Mouse (Mus musculus) left cerebral cortex, postnatal 4 days (tissue): ENCODE measurements around the gene Oas1g. TPM values are rescaled to one million over a fixed set of nuclear protein-coding genes. Genes with fewer than 3 reads are reported as not detected.
A peak's percentile ranks its signal among the peaks of the same experiment; 100 is the strongest.
"Not testable (repeated sequence)": the region's sequence is repeated elsewhere in the genome, so short reads cannot be mapped to it uniquely, and the experiment has no call there.

ENCODE experiments used
- DNase-seq: peaks from one replicate; pipeline ENCODE4 v3.0.0-alpha.2; 2022
- intact Hi-C: fragments of 180-260 bp; cut with DNase I; formaldehyde crosslinking; loops from one replicate; pipeline ENCODE4 v1.15.1; 2025
- total RNA-seq, 2 experiments: library from RNA; stranded (reverse); gene quantifications; 2 replicates each; pipeline ENCODE4 v1.2.3; 2021

Oas1g gene
- total RNA-seq, 2 experiments from 2014 or later, result not detected

DNA sequence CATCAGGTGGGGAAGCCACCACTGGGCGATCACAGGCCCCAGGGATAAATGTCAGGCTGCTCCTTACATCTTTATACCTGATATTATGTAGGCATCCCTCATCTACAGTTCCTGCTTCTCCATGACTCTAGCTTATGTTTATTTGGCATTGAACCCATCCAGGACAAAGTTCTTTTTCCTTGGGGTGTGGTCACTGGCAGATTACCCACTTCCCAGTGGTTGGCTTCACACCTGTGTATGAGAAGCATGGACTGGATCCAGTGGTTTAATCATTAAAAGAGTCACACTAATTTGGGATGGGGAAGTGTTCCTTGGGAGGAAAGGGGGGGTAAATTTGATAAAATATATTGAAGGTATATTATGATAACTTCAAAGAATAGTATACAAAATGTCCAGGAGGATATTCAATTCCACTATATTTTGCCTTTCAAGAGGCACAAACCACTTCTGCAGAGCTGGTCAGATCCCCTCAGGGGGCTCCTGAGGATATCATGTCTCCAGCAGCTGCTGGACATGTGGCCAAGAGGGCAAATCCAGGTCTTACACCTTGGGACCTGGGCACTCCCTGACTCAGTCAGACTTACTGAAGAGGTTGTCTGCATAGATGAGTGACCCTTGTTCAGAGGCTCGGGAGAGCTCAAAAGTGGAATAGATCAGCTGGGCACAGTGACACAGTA, 4.3 kb upstream of the Oas1g start:
- intact Hi-C loops, DNase-seq: not testable (repeated sequence)

DNA sequence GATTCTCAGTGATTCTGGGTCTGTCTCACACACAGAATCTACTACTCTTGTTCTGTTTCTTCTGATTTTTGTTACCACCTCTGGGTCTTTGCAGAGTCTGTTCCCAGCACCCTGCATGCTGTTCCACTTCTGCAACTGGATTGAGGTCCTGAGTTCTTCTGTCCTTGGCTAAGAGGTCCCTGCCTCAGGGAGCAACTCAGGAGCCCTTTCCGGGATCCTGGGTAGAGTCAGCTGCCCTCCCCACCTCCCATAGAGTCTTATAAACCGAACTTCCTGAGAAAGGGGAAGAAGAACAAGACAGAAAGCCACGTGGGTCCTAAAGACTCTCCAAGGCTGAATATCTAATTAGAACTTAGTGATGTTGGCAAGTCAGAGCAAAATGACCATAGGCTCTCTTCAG, 3.6 kb upstream of the Oas1g start:
- intact Hi-C loops, result no loop called here
- DNase-seq, result no peak

DNA sequence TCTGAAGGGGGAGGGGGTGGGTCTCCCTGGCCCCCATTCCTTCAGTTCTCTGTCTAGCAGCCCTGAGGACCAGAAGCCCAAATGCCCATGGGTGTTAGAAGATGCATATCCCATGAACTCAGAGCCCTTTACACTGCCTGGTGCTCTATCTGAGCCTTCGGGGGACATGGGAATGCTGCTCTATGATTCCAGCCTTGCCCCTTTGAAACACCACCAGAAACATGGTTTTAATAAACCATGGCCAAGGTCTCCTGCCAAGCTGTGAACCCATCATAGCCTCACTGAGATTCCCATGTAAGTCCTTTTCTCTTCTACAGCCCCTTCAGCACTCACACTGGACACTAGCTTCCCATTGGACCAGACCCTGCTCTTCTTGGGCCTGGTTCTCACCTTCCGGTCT, 2.6 kb upstream of the Oas1g start:
- DNase-seq, result no peak
- intact Hi-C loops, result no loop called here

DNA sequence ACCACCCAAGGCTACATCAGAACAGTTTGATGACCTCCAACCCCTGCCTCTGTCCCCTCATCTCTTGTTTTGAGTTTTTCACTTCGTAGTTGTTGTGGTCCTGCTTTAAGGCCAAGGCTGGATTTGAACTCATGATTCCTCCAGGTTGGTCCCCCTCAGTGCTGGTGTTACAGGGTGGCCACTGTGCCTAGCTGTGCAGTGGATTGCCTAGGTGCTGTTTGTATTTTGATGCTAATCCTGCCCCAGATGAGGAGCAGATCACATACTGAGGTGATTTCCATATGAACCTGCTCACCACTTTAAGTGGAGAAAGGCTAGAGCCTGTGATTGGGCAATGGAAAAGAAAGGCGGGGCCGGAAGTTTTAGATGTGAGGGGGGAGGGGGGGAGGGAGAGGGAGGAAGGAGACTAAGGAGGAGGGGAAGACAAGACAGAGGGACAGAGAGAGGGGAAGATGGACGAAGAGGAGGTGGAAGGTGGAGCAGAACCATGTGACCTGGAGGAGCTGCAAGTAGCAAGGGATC, 942 bp upstream of the Oas1g start:
- DNase-seq, intact Hi-C loops: not testable (repeated sequence)

DNA sequence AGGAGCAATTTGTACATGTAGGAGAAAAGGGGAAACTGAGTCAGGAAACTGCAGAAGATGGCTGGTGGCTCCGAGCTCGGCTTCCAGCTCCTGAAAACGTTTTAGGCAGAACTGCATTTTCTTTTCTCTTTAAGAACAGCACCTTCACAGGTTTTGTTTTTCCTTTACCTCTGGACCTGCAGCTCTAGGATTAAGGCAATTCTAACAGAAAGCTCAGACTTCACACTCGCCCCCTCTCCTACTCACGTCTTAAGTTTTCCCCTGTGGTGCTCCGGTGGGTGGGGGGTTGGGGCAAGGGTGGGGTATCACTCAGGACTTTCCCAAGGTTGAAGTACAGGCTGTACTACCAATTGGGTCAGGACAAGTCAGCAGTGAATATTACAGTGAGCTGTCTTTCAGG, 418 bp upstream of the Oas1g start:
- intact Hi-C loops, result no loop called here
- no peak for DNase-seq

DNA sequence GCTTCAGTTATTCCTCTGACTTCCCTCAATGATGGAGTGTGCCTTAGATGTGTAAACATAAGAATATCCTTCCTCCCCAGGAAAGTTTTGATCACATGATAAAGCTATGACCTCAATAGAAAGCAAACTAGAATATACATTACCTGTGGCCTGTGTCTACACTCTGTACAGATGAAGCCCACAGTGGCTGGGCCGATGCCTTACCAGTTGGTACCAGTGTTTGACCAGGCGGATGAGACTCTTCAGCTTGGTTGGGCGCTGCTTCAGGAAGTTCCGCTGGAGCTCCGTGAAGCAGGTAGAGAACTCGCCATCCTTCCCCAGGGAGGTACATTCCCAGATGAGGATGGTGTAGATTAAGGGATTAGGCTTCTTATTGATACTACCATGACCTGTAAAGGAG, 5.7 kb downstream of the Oas1g start:
- intact Hi-C loops, DNase-seq: not testable (repeated sequence)

DNA sequence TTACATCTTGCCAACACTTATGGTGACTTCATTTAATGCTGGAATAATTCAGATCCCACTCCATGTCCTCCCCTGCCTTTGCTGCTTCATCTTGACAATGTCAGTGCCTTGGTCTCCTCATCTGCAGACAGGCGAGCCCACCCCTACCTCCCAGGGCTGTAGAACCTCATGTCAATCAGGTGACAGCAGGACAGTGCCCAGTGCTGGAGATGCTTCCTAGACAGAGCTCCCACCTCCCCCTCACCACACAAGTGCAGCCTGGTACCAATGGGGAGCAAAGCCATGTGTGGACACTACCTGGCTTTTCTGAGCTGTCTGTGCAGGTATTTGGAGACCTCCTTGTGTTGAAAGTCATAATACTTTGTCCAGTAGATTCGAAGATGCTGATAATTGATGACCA, 8.6 kb downstream of the Oas1g start:
- intact Hi-C loops, DNase-seq: not testable (repeated sequence)

DNA sequence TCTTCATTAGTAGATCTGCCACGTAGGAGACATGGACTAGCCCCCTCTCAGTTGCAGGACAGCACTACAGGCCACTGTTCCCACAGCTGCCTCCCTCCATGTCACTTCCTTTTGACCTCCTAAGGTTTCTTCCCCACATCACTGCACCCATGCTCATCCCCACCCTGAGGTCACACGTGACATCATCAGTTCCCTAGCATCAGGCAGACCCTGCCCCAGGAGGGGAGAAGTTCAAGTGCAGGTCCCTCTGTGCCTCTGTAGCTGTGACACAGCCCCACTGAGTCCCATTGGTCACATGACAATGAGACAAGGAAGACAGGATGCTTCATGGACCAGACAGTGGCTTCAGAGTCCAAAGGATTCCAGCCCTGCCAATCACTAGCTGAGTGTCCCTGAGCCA, 10.0 kb downstream of the Oas1g start:
- intact Hi-C loops, DNase-seq: not testable (repeated sequence)

DNA sequence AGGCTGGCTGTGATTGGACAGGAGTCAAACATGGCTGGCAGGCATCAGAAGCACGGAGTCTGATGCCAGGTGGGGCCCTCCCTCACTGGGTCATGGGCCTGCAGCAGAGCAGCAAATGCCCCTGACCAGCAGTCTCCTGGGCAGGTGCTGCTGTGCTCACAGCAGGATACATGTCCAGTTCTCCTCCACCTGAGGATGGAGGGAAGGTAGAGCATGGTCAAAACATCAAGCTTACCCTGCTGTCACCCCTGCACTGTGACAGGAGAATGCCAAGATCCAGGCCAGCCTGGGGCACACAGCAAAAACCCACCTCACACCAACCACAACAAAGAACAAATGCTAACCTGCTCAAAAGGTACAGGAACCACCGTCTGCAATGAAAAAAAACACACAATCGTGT, 10.6 kb downstream of the Oas1g start:
- intact Hi-C loops, DNase-seq: not testable (repeated sequence)

DNA sequence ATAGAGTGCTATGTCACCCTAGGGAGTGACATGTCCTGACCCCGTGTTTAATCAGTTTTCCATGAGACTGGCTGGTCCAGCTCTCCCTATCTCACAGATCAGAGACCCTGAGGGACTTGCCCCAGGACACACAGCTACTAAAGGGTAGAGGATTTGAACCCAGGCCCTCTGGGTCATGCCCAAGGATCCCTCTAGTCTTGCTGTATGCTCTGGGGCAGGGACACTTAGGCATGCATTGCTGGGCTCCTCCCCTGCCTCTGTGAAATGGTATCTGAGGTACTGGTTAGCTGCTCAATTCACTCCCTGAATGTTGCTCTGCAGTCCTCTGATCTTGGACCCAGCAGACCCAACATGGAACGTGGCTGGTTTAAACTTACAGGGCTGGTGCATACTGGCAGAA, 15.9 kb downstream of the Oas1g start:
- intact Hi-C loops, result no loop called here
- no peak for DNase-seq

DNA sequence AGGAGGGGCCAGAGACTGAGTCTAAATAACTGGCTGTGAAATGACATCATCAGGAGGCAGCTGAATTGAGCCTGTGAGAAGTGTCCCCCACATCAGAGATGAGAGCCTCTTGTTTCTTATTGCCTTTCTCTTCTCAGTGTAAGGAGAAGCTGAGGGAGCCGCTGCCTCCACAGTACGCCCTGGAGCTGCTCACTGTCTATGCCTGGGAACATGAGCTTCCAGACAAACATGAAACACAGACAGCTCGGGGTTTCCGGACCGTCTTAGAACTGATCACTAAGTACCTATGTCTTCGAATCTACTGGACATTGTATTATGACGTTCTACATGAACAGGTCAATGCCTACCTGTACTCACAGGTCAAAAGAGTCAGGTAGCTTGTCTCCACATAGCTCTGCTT, 16.6 kb downstream of the Oas1g start:
- no peak for DNase-seq
- intact Hi-C loops, result no loop called here

DNA sequence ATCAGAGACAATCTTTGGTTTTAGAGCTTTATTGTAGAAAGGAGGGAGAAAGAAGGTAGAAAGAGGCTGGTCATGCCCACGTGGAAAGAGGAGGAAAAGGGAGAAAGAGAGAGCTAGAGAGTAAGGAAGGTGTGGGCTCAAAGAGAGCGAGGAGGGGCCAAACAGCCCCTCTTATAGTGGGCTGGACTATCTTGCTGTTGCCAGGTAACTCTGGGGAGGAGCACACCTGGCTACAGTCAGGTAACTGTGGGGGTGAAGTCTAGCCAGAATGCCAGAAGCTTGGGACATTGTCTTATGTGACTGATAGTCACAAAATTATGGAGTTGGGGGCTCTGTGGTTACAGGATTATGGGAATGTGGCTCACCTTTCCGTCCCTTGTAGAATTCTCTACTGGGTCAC, 17.3 kb downstream of the Oas1g start:
- intact Hi-C loops, result no loop called here
- no peak for DNase-seq

DNA sequence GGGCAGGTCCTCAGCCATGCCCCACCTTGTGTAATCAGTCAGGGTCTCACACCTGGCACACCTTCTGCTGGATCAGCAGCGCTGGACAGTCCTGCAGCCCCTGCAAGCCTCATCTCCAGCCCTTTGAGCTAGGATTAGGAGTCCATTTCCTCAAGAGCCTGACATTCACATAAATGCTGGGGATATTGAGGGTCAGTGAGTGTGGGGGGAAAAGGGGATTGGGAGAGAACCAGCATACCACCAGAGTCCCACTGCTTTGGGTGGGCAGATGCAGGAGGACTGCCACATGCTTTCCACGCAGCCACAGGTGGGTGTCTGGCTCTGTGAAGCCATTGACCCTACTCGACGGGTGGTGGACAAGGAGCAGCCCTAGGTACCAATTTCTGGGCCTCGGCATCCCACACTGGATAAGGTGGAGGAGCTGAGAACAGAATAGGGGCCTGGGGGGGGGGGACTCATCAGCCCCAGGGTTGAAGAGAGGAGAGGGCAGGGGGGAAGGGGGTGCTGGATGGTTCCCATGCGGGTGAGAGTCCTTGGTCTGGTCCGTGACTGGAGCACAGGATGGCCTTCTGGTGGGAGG, 17.9 kb downstream of the Oas1g start:
- no peak for DNase-seq
- intact Hi-C loops, result no loop called here

DNA sequence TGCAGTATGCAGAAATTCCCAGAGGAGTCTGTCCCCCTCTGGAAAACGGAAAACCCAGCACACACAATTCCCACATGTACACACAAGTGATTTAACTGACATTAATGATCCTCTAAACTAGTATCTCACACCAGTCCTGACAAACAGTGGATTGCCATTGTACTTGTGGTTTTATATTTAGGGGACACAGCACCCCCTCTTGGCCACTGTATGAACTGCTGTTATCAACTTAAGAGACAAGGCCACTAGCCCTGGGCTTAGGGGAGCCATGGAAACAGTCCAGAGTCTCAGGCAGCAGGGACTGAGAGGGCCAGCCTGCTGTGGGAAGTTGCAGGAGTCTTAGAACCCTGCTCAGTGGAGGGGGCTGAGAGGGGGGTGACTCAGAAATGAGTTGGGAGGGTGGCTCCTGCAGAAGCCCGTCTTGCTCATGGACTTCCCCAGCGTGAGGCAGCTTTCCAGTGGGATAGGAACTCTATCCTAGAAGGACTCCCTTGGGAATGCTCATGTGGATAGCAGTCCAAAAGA, 22.0 kb downstream of the Oas1g start:
- DNase-seq, result no peak
- intact Hi-C loops, result no loop called here

DNA sequence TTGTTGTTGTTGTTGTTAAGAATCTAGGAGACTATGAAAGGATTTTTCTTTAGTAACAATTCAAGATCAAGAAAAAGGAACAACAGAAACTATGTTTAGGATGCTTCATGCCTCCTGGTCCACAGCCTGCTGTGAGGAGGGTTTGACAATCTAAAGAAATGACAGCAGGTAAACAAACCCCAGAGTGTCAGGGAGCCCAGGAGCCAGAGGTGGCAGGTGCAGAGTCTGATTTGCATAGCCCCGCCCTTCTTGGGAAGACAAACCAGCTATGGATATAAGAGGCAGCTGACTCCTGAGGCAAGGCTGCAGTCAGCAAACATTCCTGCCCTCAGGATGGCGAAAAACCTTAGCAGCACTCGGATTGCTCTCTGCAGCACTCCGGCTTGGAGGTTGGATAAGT, 26.3 kb downstream of the Oas1g start, which contains the start of gene Oas1h:
Oas1h (plus strand) TSS at position 301 of the 400 bp plus-strand sequence.
- DNase-seq, result no peak
- intact Hi-C loops, result no loop called here

DNA sequence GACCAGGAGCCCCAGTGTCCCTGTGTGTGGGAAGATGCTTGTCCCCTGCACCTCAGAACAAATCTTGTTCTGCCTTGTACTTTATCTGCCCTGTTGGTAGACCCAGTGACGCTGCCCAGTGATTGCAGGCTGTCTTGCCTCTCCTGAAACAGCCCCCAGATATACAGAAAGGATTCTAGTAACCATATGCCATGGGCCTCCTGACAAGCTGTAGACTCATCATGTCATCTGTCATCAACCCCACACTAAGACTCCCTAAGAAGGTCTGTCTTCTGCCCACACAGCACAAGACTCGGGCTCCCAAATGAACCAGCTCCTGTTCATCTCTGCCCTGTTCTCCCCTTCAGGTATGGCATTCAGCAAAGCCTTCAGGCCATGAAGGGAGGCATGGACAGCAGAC, 28.2 kb downstream of the Oas1g start:
- intact Hi-C loops, result no loop called here
- DNase-seq, result peak; percentile 52

DNA sequence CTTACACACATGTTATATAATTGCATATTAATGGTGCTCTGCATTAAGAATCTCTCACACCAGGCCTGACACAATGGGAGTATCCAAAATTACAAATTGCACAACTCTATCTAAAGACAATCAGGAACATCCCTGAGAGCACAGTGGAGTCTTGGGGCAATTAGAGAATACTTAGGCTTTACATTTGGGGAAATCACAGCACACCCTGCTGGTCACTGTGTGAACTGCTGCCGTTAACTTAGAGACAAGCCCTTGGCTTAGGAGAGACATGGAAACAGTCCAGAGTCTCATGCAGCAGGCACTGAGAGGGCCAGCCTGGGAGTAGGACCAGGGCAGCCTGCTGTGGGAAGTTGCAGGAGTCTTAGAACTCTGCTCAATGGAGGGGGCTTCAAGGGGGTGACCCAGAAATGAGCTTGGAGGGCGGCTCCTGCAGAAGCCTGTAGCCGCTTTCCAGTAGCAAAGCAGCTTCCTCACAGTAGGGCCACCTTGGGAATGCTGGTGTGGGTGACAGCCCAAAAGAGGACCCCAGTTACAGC, 37.7 kb downstream of the Oas1g start:
- intact Hi-C loops, result no loop called here
- DNase-seq, result peak; percentile 48

DNA sequence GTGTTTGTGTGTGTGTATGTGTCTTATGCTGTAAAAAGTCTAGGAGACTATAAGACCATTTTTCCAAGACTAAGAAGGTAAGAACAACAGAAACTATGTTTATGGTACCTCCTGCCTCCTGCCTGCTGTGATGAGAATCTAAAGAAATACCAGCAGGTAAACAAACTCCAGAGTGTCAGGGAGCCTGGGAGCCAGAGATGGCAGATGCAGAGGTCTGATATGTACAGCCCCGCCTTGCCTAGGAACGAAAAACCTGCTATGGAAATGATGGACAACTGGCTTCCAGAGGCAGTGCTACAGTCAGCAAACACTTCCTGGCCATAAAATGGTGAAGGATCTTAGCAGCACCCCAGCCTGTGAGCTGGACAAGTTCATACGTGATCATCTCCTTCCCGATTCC, 40.3 kb downstream of the Oas1g start, which contains the start of gene Oas1f:
Oas1f (plus strand) TSS at position 301 of the 400 bp plus-strand sequence.
- intact Hi-C loops, result no loop called here
- DNase-seq, result no peak

DNA sequence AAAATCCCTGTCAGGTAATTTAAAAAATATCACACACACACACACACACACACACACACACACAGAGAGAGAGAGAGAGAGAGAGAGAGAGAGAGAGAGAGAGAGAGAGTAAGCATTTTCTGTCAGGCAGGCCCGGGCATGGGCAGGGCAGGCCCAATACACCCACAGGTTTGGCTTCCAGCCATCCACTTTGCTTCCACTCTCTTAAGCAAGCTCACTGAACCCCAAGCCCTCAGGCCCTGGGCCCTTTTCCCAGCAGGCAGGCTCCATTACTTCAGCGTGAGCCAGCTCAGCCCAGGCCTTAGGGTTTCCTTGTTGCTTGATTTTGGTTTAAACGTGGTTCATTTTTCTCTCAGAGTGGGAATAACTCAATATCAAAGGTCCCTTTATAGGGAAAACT, 42.7 kb downstream of the Oas1g start:
- intact Hi-C loops, result no loop called here
- DNase-seq, result peak; percentile 61

DNA sequence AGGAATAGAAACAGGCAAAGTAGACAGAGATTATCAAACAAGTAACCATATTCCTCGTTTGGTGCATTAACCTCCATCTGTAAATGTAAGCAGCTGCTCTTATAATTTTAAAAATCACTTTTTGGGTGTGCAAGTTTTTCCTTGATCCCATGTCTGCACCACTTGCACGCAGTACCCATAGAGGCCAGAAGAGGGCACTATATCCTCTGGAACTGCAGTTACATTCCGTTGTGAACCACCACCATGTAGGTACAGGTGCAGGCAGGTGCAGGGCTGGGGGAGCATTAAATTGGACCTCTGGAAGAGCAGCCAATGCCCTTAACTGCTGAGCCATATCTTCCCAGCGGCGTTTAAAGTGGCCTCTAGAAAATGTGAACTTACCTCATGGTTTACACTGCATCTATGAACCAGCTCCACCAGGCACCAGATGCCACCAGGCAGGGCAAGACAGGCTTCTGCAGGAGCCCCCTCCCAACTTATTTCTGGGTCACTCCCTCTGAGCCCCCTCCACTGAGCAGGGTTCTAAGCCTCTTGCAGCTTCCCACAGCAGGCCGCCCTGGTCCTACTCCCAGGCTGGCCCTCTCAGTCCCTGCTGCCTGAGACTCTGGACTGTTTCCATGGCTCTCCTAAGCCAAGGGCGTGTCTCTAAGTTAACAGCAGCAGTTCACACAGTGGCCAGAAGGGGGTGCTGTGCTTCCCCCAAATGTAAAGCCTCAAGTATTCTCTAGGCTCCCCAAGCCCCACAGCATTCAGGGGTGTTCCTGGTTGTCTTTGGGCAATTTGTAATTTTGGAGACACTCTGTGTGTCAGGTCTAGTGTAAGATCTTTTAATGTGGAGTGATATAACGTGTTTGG, 50.5 kb downstream of the Oas1g start:
- DNase-seq, result peak; percentile 62
- intact Hi-C loops, result no loop called here
